Mouse (Mus musculus) heart, embryonic 13.5 days (tissue): Measurements from ENCODE around the gene Cdh6. TPM values are rescaled to one million over a fixed set of nuclear protein-coding genes. Genes with fewer than 3 reads are reported as not detected.

Experiments used
- ATAC-seq: fragments of 200-750 bp; cut with Nextera tagmentation; 2 replicates; pipeline ENCODE4 v1.8.0; 2017; ENCODE audit warnings: moderate TSS enrichment; ENCODE audit not compliant: insufficient number of reproducible peaks, low FRiP score, low TSS enrichment; ENCODE audit errors: extremely low read depth
- H3K27ac ChIP-seq: fragments of 300-500 bp; sonication (generic); replicated peaks from 2 replicates; pipeline ENCODE4 v1.5.1; 2015; ENCODE audit warnings: moderate library complexity, mild to moderate bottlenecking, inconsistent platforms
- H3K27me3 ChIP-seq: fragments of 300-500 bp; sonication (generic); replicated peaks from 2 replicates; pipeline ENCODE4 v1.6.1; 2015; ENCODE audit warnings: mild to moderate bottlenecking, inconsistent platforms
- H3K36me3 ChIP-seq: fragments of 300-500 bp; sonication (generic); 2 replicates; pipeline ENCODE4 v1.6.1; 2015; ENCODE audit warnings: mild to moderate bottlenecking, inconsistent platforms
- H3K4me1 ChIP-seq: fragments of 300-500 bp; sonication (generic); 2 replicates; pipeline ENCODE4 v1.6.1; 2015; ENCODE audit warnings: inconsistent platforms
- H3K4me2 ChIP-seq: fragments of 300-500 bp; sonication (generic); 2 replicates; pipeline ENCODE4 v1.6.1; 2015; ENCODE audit warnings: inconsistent platforms, mild to moderate bottlenecking, moderate library complexity
- H3K4me3 ChIP-seq: fragments of 300-500 bp; sonication (generic); 2 replicates; pipeline ENCODE4 v1.5.1; 2015; ENCODE audit warnings: moderate library complexity, mild to moderate bottlenecking, inconsistent platforms
- H3K9ac ChIP-seq: fragments of 300-500 bp; sonication (generic); 2 replicates; pipeline ENCODE4 v1.6.1; 2015; ENCODE audit warnings: inconsistent platforms, mild to moderate bottlenecking, moderate library complexity
- H3K9me3 ChIP-seq: fragments of 300-500 bp; sonication (generic); 2 replicates; pipeline ENCODE4 v1.6.1; 2016; ENCODE audit warnings: inconsistent platforms
- WGBS: fragments of 180-500 bp; shearing (Covaris S2); methylation state at CpG from one replicate; pipeline ENCODE4 v1.1.7; 2015; ENCODE audit warnings: mixed read lengths; 5-methylcytosine and 5-hydroxymethylcytosine counted together
- polyA plus RNA-seq: library from polyadenylated mRNA; unstranded; fragments of >200 nt; fragmentation: Nextera tagmentation; extraction: Ambion mirVana; gene quantifications from 2 replicates; pipeline ENCODE4 v1.2.1, GENCODE M21; 2015

Cdh6 gene
- polyA plus RNA-seq, 1 experiment from 2014 or later: 2.3 TPM

- ATAC-seq: no peak
- H3K4me2 ChIP-seq: no peak overlapping the region
Measured at GRCm38 (mm10) chr15:13155418-13155817, 18.1 kb downstream of the Cdh6 start.

GRCm38 (mm10) chr15:13141983-13142382 is 31.5 kb downstream of the Cdh6 start:
- Histone ChIP-seq H3K27me3 (no peaks in the 10 kb centered on the region), H3K9ac (no peak overlapping the region), H3K4me1 (no peaks in the 10 kb centered on the region), H3K9me3 (no peaks in the 10 kb centered on the region), H3K36me3 (no peaks in the 10 kb centered on the region), H3K27ac (no peak overlapping the region), H3K4me3 (no peak overlapping the region), H3K4me2 (no peak overlapping the region)
- ATAC-seq: no peak
- 58% methylated on average over 4 of the region's 4 CpGs for WGBS

More at GRCm38 (mm10) chr15:13155418-13155817, 18.1 kb downstream of the Cdh6 start:
- Histone ChIP-seq H3K36me3 (no peaks in the 10 kb centered on the region), H3K4me3 (no peak overlapping the region), H3K9me3 (no peaks in the 10 kb centered on the region), H3K4me1 (0 out of 2 replicates have a peak, but pooled peaks cover 5% of the 10 kb centered on the region), H3K27ac (no peak overlapping the region), H3K9ac (no peak overlapping the region), H3K27me3 (no peaks in the 10 kb centered on the region)
- WGBS: 59% methylated on average over 6 of the region's 6 CpGs

- Histone ChIP-seq H3K4me3 (no peak overlapping the region), H3K27me3 (no peaks in the 10 kb centered on the region), H3K9me3 (no peaks in the 10 kb centered on the region), H3K4me2 (no peak overlapping the region), H3K27ac (no peak overlapping the region), H3K9ac (no peak overlapping the region), H3K36me3 (no peaks in the 10 kb centered on the region), H3K4me1 (no peaks in the 10 kb centered on the region)
- no peak for ATAC-seq
- WGBS: 77% methylated on average over 5 of the region's 5 CpGs
Measured at GRCm38 (mm10) chr15:13139662-13140061, 33.8 kb downstream of the Cdh6 start.

GRCm38 (mm10) chr15:13137166-13137565 is 36.3 kb downstream of the Cdh6 start:
- H3K27me3 ChIP-seq: no peaks in the 10 kb centered on the region
- WGBS: 86% methylated on average over 6 of the region's 6 CpGs
- no peak overlapping the region for H3K4me3 ChIP-seq
- H3K27ac ChIP-seq: no peak overlapping the region
- H3K4me2 ChIP-seq: no peak overlapping the region
- H3K9me3 ChIP-seq: no peaks in the 10 kb centered on the region
- H3K36me3 ChIP-seq: no peaks in the 10 kb centered on the region
- no peaks in the 10 kb centered on the region for H3K4me1 ChIP-seq
- H3K9ac ChIP-seq: no peak overlapping the region
- ATAC-seq: no peak

GRCm38 (mm10) chr15:13134086-13134485 is 39.4 kb downstream of the Cdh6 start:
- Histone ChIP-seq H3K9me3 (no peaks in the 10 kb centered on the region), H3K4me1 (no peaks in the 10 kb centered on the region), H3K9ac (no peak overlapping the region), H3K27ac (no peak overlapping the region), H3K4me2 (no peak overlapping the region), H3K4me3 (no peak overlapping the region), H3K27me3 (no peaks in the 10 kb centered on the region), H3K36me3 (no peaks in the 10 kb centered on the region)
- no peak for ATAC-seq
- WGBS: 71% methylated on average over 1 of the region's 1 CpGs

GRCm38 (mm10) chr15:13133370-13133769 is 40.1 kb downstream of the Cdh6 start:
- 79% methylated on average over 8 of the region's 8 CpGs for WGBS
- Histone ChIP-seq H3K27ac (no peak overlapping the region), H3K36me3 (no peaks in the 10 kb centered on the region), H3K4me2 (no peak overlapping the region), H3K4me1 (no peaks in the 10 kb centered on the region), H3K27me3 (no peaks in the 10 kb centered on the region), H3K9me3 (no peaks in the 10 kb centered on the region), H3K4me3 (no peak overlapping the region), H3K9ac (no peak overlapping the region)
- ATAC-seq: no peak

GRCm38 (mm10) chr15:13132493-13132892 is 41.0 kb downstream of the Cdh6 start:
- no peaks in the 10 kb centered on the region for H3K4me1 ChIP-seq
- H3K9ac ChIP-seq: no peak overlapping the region
- H3K27me3 ChIP-seq: no peaks in the 10 kb centered on the region
- no peaks in the 10 kb centered on the region for H3K36me3 ChIP-seq
- H3K27ac ChIP-seq: no peak overlapping the region
- ATAC-seq: no peak
- no peak overlapping the region for H3K4me3 ChIP-seq
- H3K4me2 ChIP-seq: no peak overlapping the region
- no peaks in the 10 kb centered on the region for H3K9me3 ChIP-seq
- WGBS: 74% methylated on average over 3 of the region's 3 CpGs

- no peaks in the 10 kb centered on the region for H3K9me3 ChIP-seq
- H3K4me3 ChIP-seq: no peak overlapping the region
- H3K36me3 ChIP-seq: no peaks in the 10 kb centered on the region
- H3K27ac ChIP-seq: no peak overlapping the region
- H3K4me2 ChIP-seq: no peak overlapping the region
- H3K4me1 ChIP-seq: no peaks in the 10 kb centered on the region
- H3K27me3 ChIP-seq: no peaks in the 10 kb centered on the region
- WGBS: 81% methylated on average over 5 of the region's 5 CpGs
- ATAC-seq: no peak
- H3K9ac ChIP-seq: no peak overlapping the region
Measured at GRCm38 (mm10) chr15:13130246-13130645, 43.2 kb downstream of the Cdh6 start.

- ATAC-seq: no peak
- peak overlapping the region; percentile 53; the same call in 1 of the 2 replicates for H3K27ac ChIP-seq
Measured at GRCm38 (mm10) chr15:13100341-13100740, 73.1 kb downstream of the Cdh6 start.

GRCm38 (mm10) chr15:13097861-13098260 is 75.6 kb downstream of the Cdh6 start:
- 76% methylated on average over 6 of the region's 6 CpGs for WGBS
- H3K4me2 ChIP-seq: no peak overlapping the region
- H3K4me3 ChIP-seq: no peak overlapping the region
- no peak overlapping the region for H3K9ac ChIP-seq
- H3K9me3 ChIP-seq: no peaks in the 10 kb centered on the region
- H3K27me3 ChIP-seq: no peaks in the 10 kb centered on the region
- H3K36me3 ChIP-seq: no peaks in the 10 kb centered on the region
- ATAC-seq: no peak
- H3K4me1 ChIP-seq: peaks cover 20% of the 10 kb centered on the region
- no peak overlapping the region for H3K27ac ChIP-seq

More at GRCm38 (mm10) chr15:13100341-13100740, 73.1 kb downstream of the Cdh6 start:
- H3K9me3 ChIP-seq: no peaks in the 10 kb centered on the region
- H3K4me3 ChIP-seq: no peak overlapping the region
- no peak overlapping the region; the same call in 1 of the 2 replicates for H3K4me2 ChIP-seq
- H3K36me3 ChIP-seq: no peaks in the 10 kb centered on the region
- 33% methylated on average over 6 of the region's 6 CpGs for WGBS
- peaks cover 7% of the 10 kb centered on the region; the same call in 1 of the 2 replicates for H3K4me1 ChIP-seq
- H3K27me3 ChIP-seq: no peaks in the 10 kb centered on the region
- H3K9ac ChIP-seq: no peak overlapping the region

- Histone ChIP-seq H3K9ac (no peak overlapping the region; the same call in 1 of the 2 replicates), H3K4me2 (no peak overlapping the region), H3K27me3 (no peaks in the 10 kb centered on the region), H3K27ac (no peak overlapping the region; the same call in 1 of the 2 replicates), H3K4me1 (peaks cover 20% of the 10 kb centered on the region), H3K36me3 (no peaks in the 10 kb centered on the region), H3K4me3 (no peak overlapping the region), H3K9me3 (no peaks in the 10 kb centered on the region)
- no peak for ATAC-seq
- WGBS: 42% methylated on average over 9 of the region's 9 CpGs
Measured at GRCm38 (mm10) chr15:13095406-13095805, 78.1 kb downstream of the Cdh6 start.

GRCm38 (mm10) chr15:13094881-13095256 is 78.6 kb downstream of the Cdh6 start:
- Histone ChIP-seq H3K4me3 (no peak overlapping the region), H3K36me3 (no peaks in the 10 kb centered on the region), H3K9ac (no peak overlapping the region; the same call in 1 of the 2 replicates), H3K27ac (no peak overlapping the region), H3K9me3 (no peaks in the 10 kb centered on the region), H3K4me2 (no peak overlapping the region), H3K27me3 (no peaks in the 10 kb centered on the region), H3K4me1 (peaks cover 18% of the 10 kb centered on the region)
- no peak for ATAC-seq
- 36% methylated on average over 7 of the region's 7 CpGs for WGBS
